Mouse (Mus musculus): ENCODE results near the gene Taf8.

GRCm38 (mm10) chr17:47538049-47538448, 36.0 kb upstream of the Taf8 start:
- no peak for TF ChIP-seq TCF12 (IDR thresholded peaks at IDR 0.05; ENCODE audit: low read depth, low read length)
- no peak for TF ChIP-seq BHLHE40 (IDR thresholded peaks at IDR 0.05; ENCODE audit: borderline replicate concordance, low read depth, low read length)
- TF ChIP-seq CTCF (IDR thresholded peaks at IDR 0.05 in 2 of 3, conservative IDR thresholded peaks at IDR 0.05 in 1 of 3; ENCODE audit: control insufficient read depth in 1 of 3, insufficient read depth in 1 of 3, low read depth in 2 of 3, low read length in 3 of 3, poor library complexity in 1 of 3, severe bottlenecking in 1 of 3): no peak
- TF ChIP-seq NELFE (IDR thresholded peaks at IDR 0.05; ENCODE audit: low read depth, low read length): no peak
- no peak for TF ChIP-seq USF1 (IDR thresholded peaks at IDR 0.05; ENCODE audit: low read depth, low read length)
